Mouse (Mus musculus) hematopoietic stem cell, adult 5-6 weeks (primary cell): ENCODE results near the gene Dusp15. TPM values are rescaled to one million over a fixed set of nuclear protein-coding genes. Genes with fewer than 3 reads are reported as not detected.

Experiments
- ATAC-seq, 2 experiments: fragments of 125-278 bp in 1 of 2; replicated peaks in 1 of 2; 2 replicates each; pipeline ENCODE4 v1.8.0; 2016 to 2017; ENCODE audit warnings: inconsistent platforms in 2 of 2, mild to moderate bottlenecking in 2 of 2, moderate number of reproducible peaks in 2 of 2, low read depth in 1 of 2, moderate TSS enrichment in 1 of 2; ENCODE audit not compliant: low FRiP score in 2 of 2, poor library complexity in 2 of 2, severe bottlenecking in 2 of 2, insufficient read depth in 1 of 2, low TSS enrichment in 1 of 2
- total RNA-seq: library from RNA; stranded (forward); fragments of 172-1452, 232-1000 nt; gene quantifications from 2 replicates; pipeline ENCODE4 v1.2.3, GENCODE M21; 2017

The Dusp15 gene
- not detected in 2 replicates for total RNA-seq

DNA sequence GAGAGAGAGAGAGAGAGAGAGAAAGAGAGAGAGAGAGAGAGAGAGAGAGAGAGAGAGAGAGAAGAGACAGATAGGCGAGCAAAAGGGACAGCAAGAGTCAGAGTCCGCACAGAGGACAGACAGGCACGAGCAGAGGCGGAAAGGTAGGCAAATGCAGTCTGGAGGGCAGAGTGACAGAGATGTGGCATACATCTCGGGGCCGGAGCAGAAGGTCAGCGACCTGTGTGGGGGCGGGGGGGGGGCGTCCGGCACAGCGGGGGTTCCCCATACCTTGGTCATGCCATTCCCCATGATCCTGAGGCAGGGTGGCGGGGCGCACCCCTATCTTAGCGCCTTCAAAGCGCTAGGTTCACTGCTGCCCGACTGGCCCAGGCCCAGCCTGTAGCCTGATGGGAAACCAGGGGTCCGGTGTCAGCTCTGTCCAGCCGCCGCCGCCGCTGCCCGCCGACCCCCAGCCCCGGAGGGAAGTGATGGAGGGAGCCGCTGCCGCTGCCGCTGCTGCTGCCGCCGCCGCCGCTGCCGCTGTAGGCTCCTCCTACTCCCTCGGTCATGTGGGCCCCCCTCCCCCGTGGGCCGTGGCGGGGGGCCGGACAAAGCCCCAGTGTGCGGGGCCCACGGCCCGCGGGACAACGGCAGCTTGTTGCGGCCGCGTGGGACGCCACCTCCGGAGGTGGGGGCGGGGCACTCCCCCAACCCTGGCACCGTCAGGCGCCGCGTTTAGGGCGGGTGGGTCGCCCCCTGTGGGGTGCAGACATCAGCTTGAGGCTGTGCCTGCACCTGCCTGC is at the start of gene Dusp15:
TSS of gene Dusp15 (minus strand) at position 634 of the 785 bp plus-strand sequence.
- ATAC-seq = peak; percentile 32 to 33; a peak in 1 of 4 replicates

DNA sequence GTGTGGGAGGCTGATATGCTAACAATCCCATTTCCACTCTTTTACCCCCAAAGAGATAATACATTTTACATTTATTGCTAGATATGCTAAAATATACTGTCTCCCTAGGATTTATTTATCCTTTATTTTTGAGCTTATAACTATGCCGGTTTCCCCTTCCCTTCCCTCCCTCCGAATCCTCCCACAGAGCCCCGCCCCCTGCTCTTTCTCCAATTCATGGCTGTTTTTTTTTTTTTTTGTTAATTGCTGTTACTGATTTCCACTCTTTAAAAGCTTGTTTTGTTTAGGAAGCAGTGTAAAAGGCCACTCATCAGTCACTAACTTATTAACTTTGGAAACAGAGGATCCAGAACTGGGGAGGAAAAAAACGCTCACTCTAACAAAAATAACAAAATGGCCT is 45.5 kb upstream of the Dusp15 start:
- ATAC-seq = no peak

DNA sequence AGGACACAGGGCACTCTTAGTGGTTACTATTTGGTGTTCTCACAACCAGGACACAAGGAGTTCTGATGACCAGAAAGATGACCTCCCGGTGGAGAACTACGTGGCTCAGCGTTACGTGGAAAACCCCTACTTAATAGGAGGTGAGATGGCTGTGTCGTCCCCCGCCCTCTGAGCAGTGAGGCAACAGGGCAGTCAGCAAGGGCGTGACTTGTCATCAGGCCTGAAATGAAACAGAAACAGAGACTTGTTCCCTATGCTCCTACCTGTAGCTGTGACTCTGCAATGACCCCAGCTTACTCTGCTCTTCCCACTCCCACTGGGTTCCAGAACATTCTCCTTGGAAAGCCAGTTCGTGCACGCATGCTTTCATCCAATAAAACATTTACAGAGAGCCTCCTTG is 40.0 kb upstream of the Dusp15 start:
- no peak for ATAC-seq

DNA sequence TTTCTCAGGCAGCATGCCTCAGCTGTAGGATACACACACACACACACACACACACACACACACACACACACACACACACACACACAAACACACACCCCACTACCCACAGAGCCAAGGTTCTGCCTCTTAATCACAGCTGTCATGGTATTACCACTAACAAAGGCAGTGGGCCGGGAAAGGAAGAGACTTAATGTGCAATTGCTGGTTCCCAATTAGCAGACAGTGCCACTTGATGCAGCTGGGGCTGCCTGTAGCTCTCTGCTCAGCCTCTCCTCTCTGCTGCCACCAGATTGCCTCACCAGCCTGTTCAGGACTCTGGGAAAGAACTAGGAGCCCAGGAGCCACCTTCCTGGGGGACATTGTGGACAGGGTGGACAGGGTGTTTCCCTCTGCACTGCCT is 34.1 kb upstream of the Dusp15 start:
- ATAC-seq = peak; percentile 18 to 49; a peak in 1 of 4 replicates

DNA sequence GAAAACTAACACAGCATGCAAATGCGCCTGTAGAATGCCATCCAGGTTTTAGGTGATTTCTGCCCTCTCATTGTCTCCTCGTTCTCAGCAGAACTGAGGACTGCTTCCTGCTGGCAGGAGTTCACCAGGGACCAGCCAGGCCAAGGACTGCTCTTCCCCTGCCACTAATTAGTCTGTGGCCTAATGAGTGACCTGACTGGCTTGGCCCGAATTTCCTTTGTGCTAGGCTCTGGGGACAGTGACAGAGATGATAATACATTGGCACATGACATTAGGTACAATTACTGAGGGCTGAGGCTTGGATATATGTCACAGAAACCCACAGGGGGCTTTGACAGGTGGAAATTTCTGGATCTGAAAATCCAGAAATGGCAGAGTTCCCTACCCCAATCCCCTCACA is 25.5 kb upstream of the Dusp15 start:
- no peak for ATAC-seq

DNA sequence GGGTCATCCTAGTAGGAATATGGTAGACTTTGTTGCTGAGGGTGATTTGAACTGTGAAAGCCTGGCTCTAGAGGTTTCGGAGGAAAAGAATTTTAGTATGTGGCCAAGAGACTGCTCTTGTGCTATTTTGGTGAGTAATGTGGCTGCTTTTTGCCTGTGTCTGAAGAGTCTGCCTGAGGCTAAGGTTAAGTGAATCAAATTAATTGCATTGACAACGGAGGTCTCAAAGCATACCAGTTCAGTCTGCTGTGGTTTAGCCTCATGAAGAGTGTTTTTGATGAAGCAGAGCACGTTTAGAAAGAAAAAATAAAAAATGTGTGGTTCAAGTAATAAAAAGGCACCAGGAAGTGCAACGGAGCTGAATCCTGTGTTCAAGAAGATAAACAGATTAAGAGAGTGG is 14.1 kb upstream of the Dusp15 start:
- ATAC-seq = no peak

DNA sequence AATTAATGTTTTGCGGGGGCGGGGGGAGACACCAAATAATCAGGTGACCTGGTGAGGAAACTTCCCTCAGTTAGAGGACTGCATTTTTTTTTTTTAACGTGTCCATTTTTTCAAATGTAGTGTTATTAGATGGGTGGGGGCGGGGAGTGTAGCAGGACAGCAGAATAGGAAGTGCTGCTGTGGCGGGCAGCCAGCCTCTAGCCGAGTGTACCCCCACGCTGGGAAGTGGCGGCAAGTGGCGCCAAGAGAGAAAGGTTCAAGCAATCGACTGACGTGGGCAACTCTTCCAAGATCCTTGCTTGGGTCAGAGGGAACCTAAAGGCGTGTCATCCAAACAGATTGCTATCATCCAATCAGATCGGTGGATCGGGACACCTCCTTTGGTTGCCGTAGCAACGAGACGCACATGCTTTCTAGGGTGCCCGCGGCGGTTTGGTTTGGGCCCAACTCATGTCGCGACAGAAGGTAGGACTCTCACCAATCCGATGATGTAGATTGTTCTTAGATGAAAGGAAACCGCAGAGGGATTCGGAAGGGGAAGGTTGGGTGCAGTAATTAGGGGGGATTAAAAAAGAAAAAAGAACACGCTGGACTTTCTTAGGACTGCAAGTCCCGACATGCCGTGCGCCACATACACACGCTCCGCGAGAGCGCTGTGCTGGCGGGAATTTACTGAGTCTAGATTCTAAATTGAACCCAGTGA is 10.7 kb upstream of the Dusp15 start, which contains the start of gene Ttll9:
TSS of gene Ttll9 (plus strand) at position 395 of the 703 bp plus-strand sequence.
- peak; percentile 95 to 96 for ATAC-seq

DNA sequence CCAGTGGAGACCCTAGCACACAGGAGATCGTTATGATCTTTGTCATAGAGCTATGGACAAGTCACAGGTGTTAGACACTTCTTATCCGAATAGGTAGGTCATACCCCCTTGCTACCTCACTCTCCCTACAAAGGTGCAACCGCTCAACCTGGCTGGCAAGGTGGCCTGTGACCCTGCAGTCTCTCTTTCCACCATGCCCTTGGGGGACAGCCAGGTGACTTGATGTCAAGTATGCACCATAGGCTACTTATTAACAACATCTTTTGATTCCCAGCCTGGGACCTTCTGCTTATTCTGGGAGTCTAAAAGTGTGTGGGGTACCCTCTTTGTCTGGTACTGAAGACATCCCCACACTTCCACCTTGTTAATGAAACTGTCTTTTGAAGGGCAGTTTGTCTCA is 6.6 kb upstream of the Dusp15 start:
- ATAC-seq = no peak

DNA sequence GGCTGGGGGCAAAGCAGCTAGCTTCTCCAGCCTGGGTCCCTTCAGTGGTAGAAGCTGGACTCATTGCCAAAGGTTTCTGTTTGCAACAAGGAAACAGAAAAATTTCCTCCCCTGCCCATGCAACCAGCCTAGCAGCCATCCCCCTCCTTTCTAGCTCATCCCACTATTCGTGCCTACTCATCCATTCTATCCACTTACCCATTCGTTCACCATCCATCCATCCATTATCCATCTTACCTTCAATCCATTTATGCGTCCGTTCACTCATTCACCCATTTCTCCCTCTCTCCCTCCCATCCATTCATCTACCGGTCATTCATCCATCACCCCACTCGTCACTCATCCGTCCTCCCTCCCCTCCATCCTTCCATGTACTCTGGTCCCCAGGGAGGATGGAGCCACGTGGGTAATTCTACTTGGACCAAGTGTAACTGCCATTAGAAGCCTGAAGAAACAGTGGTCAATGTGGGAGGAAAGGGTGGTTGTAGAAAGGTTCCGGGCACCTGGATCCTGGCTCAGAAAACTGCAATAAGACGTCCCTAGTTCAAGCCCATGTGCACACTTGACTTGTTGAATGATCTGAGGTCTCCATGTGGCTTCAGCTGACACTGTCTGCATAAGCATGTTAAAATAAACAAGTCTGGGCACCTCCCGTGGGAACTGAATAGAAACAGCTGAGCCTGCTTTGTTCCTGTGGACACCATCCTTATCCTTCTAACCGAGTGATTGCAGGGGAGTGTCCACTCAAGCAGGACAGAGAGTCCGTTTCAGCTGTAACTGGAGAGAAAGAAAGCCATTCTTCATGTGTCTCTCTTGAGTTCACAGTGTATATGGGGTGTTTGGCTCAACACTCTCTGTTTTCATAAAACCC is 587 bp upstream of the Dusp15 start:
- no peak for ATAC-seq

DNA sequence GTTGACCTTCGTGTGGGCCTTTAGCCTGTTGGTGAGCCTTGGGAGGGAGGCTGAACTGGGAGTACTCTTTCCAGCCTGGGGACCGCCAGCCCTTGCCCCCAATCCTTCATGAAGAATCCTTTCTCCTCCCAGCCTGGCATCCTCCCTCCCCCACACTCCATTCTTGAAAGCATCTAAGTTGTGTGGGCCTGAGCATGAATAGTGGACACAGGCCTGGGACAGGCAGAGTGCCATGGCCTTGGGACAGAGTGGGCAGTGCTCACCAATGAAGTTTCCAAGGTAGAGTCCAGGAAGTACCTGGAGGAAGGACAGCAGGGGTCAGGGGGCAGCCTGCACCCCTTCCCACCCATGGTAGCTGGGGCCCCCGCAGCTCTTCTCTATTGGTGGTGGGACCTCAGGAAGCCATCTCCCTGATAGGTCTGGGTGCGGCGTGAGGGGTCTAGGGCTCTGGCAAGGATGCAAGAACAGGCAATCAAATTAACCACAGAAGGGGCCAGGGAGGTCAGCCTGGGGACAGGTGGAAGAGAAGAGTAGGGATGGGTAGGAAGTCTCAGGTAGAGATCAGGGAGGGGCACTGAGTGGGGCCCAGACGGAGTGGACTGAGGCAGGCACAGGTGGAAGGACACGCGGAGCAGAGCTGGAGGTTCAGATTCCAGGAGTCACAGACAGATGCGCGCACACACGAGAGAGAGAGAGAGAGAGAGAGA is 987 bp downstream of the Dusp15 start:
- ATAC-seq = no peak

DNA sequence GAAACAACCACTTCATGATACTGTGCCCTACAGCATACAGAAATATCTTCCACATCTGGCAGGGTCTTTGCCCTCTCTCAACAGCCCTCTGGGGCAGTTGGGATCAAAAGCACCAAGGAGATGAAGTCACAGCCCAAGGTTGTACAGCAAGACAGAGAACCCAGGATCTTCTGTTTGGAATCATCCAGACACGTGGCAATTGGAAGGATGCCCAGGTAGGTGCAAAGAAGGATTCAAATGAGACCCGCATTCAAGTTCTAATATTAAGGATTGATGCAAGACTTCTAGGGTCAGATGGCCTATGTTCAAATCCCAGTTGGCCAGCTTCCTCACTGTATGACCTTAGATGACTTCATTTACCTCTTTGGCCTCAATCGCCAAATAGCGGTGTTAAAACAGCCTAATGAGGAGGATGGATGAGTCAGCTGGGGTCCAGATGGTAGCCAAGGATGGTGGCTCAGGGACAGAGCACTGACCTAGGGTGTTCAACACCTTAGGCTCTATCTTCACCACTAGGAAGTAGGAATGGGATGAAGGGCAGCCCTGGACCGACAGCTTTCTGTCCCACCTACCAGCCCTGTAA is 3.0 kb downstream of the Dusp15 start:
- ATAC-seq = no peak

DNA sequence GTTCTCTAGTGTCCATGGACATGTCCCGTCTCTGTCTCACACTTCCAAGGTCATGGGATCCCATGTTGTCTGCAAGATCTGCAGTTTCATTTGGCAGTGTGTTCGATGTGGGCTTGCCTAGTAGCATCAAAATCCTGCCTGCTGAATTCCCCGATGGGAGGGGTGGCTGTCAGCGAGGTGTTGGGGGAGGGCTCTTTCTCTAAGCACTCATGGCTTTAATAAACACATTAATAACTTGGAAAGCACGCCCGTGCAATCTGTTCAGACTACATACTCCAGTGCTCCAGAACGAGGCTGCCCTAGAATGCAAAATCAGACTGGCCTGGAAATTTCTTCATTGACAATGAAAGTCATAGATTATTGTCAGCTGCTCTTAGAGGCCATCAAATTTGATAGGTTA is 4.4 kb downstream of the Dusp15 start:
- ATAC-seq = no peak

DNA sequence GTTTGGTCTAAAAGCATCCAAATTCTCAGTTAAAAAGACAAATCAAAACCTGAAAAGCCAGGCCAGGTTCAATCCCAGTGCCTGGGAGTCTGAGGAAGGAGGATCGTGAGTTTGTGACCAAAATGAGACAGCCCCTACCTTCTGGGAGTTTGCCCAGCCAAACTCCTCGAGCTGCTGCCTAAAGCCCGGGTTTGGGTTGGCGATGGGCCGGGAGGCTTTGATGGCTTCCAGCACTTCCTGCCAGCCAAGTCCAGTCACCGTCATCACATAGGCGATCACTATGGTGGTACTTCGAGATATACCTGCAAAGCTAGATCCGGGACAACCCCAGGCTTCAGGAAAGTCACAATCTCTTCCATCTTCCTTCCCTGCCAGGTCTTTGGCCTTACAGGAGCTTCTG is 7.5 kb downstream of the Dusp15 start:
- ATAC-seq = no peak

DNA sequence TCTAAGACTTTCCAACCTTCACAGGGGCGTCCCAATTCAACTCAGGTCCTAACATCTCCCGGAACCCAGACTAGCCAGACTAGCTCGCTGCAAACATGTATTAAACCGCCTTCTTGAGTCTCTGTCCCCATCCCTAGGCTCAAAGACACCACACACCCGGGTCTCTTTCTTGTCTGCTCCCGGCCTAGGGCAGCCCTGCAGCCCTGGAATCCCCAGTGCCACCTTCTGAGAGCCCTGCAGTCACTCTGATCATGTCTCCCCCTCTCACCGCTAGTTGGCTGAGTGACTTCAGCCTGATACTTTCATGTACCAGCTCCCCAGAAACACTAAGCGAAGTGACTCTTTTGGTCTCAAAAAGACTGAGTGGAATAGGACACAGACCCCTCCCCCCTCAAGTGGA is 7.9 kb downstream of the Dusp15 start:
- ATAC-seq = 0 out of 4 replicates have a peak, but pooled peaks of 1 of the 2 experiments have one; percentile 16

DNA sequence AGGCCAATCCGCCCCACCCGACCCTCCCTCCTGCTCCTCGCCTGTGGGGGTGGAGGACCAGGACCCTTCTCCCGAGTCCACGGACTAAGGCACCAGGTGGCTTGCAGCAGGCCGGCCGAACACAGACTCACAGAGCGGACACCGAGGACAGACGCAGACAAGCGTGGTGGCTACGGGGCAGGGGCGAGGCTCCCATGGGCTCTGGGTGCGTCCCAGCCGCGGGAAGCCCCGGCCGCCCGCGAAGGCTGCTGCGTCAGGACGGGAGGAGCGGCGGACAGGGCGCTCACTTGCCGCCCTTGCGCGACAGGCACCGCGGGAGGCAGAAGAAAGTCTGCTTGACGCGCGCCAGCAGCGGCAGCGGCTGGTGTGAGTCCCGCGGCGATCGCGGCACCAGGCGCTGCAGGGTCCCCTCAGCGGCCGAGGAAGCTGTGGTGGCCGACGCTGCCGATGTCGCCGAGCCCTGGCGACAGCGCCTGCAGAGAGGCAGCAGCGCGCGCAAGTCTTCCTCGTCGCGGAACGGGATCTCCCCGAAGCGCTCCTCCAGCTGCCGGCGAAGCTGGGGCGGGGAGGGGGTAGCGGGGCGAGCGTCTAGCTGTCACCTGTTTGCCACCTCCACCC is 8.5 kb downstream of the Dusp15 start:
- 0 out of 4 replicates have a peak, but pooled peaks of 1 of the 2 experiments have one; percentile 18 for ATAC-seq

DNA sequence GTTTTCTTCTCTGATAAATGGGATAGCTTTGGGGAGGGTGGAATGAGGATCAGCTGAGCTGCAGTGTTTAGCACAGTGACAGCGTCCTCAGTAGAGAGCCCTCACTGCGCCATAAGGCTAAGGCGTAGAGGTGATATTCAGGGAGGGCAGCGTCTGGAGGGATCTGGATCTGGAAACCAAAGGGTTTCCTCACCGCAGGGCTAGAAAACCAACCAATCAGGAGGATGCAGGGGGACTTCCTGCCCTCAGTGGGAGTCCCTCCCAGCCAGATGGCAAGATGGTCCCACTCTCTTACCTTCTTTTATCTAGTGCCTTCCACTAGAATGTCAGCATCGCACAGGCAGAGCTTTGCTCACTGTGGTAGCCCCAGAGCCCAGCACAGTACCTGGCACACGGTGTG is 9.7 kb downstream of the Dusp15 start:
- no peak for ATAC-seq
